Mouse (Mus musculus) lung, postnatal 25 days (tissue): ENCODE measurements at regions not wholly inside any gene's neighbourhood (a gene's known extent, or its start where the extent isn't known, plus 50 kb on each side); places are given as distances from the start of the nearest gene placed in this dataset.

Experiments
- DNase-seq: peaks from one replicate; pipeline ENCODE4 v3.0.0; 2022; ENCODE audit warnings: low spot score

DNA sequence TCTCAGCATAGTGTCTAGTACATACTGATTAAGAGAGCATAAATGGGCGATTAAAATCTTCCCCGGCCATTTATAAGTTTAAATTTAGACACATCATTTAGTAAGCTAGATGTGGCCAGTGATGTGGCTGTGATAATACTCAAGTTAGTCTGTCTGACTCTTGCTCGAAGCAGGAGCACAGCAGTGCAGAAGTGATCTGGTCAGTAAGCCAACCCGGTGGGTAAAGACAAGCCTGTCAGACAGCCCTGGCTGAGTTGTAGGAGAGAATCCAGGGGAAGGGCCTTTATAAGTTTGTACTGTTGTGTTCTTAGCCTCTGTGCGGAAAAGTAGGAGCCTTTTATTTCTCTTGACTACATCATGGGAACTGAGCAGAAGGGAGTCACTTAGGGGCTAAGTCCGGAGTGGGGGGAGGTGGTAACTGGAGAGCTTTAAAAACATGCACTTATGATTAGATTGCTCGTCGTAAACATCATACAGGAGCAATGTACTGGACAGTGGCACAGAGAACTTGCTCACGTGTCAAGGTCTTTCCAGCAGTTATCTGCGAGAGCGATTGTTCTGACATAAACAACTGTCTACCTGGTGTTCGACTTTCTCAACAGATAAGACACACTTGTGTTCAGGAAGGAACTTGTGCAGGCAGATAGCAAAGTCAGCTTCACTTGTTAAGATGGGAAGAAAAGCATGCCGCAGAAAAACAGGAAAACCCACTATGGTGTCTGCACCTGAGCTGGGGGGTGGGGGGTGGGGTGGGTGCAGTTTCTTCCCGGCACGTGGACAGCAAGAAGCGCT is 122.5 kb upstream of the Zeb2 start:
- DNase-seq, result peak; percentile 8

DNA sequence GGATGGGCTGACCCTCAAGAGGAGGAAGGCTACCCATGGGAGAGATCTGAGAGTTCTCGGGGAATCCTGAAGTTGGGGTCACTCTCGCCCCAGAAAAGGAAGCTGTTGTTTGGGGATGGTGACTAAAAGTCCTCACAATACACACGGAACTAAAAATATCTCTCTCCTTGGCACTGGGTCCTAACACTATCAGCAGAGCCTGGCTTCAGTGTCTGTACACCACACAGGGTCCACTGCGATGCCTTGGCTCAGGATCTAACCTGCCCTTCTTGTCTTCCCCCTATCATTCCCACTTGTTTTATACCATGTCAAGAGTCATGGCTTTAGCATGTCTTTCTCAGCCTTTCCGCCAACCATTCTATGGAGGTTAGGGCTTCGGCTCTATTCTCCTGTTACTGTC is 121.8 kb upstream of the Zeb2 start:
- no peak for DNase-seq

DNA sequence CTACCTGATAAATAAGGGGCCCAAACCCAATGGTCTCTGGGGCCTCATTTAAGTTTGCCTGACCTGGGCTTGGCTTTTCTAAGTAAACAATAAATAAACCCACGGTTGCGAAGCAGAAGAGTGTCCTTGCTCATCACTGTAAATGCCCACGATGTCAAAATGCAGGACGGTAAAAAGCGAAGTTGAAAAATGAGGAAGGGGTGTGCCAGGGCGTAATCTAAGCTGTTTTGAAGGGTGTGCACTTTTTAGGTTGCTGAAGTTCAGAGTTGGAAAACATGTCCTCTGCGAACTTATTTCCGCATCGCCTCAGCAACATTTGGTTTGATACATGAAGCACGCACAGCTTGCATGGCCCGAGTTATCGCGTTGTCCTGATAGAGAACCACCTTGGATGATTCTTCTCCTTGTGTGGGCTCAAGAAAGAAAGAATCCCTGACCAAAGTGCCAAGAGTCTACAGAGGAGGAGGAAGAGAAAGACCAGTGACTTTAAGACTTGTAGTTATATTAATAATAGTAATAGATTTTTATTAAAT is 119.0 kb upstream of the Zeb2 start:
- peak; percentile 42 for DNase-seq

DNA sequence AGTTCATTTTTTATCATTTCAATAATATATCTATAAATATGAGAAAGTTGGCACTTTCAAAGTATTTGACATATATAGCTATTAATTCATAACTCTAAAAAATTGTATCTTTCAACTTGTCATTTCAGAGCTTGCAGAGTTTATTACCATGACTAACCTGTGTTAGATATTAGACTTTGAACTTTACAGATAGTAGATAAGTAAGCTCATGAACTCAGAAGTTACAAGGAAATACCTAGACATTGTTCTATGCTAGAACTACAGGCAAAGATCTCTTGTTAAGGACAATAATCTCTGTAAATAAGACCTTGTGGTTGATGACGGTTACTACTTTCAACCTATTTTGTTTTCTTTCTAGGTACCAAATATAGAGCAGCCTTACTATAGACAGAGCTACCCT is 117.0 kb upstream of the Zeb2 start:
- DNase-seq, result no peak

DNA sequence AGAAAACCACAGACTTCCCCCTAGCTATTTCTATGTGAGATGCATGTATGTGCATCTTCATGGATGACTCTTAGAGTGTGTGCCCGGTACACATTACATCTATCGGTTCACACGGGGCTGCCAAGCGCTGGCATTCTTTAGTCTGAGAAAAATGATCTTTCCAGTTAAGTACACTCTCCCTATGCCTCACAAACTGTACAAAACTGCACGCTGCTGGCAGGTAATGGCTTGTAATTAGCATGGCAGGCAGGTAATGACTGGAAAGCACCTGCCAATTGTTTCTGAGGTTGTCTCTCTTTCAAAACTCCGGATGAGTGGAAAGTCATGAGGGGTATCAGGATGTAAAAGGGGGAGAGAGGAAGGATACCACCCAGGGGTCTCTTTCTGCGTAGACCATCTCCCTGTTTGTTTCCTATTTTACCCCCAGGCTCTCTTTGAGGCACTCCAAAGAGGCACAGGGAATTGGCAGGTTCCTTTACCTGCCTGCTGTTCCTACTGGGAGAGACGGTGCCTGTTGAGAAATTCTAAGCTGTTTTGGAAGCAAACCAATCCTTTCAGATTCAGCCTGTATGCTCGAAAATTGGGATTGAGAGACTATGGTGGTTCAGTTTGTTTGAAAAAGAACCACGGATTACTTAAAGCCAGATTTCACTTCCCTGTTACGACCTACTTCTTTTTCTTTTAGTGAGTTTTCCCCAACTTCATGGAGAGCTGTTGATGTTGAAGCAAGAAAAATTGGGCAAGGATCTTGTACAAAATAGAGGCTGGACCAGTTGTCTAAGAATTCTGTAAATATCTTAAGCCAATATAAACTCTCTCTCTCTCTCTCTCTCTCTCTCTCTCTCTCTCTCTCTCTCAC is 113.4 kb upstream of the Zeb2 start:
- DNase-seq, result no peak

DNA sequence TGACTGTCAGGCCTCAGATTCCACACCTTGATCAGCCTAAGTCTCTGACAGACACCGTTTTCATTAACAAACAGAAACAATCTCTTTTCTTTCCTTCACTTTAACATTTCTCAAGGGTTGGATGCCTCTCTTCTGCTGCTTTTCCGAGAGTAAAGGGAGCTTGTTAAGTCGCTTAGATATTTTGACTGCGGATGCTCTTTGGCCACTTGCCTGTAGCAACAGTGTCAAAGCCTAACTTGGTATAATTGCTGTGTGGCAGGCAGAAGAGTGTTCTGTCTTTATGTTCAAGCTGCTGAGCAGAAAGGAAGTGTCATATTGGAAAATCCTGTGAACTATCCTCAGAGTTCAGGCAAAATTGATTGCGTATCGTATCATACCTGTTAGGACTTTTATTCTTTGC is 112.3 kb upstream of the Zeb2 start:
- DNase-seq, result no peak

DNA sequence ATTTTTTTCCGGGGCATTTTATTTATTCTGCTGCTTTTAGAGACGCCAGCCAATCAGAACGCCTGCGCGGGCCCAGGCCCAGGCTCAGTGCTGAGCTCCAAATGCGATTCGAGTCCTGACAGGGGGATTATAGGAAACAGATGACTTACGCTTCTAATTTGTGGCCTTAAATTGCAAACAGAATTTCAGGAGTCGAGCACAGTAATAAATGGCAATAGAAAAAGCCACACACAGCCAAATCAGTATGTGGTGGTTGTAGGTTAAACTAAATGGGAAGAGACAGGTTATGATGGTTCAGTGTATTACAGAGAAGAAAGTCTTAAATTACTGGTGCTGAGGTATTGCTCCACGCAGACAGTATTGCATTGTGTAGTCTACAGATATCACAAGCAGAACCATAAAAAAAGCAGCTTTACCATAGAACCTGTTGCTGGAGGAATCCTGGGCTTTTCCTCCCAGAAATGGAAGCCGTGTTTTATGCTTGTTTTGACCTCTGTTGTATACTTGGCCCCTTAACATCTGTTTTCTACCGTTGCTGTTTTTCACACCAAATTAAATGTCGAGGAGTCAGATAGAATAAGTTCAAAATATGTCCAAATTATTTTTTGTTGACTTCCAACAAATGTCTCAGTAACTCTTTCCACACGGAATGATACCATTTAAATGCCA is 110.2 kb upstream of the Zeb2 start:
- no peak for DNase-seq

DNA sequence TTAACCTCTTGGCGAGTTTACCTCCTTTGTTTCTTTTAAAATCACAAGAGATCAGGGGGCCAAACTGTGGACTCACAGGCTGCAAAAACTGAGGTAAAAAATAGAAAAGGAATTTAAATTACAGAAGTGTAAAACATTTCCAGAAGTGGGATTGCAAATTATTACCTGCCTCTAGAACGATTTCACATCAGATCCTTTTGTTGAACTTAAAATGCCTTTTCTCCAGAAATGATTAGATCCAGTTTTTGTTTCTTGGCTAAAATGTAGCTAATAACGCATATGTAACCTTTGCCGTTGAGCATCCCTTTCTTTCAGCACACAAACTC is 108.8 kb upstream of the Zeb2 start:
- no peak for DNase-seq

DNA sequence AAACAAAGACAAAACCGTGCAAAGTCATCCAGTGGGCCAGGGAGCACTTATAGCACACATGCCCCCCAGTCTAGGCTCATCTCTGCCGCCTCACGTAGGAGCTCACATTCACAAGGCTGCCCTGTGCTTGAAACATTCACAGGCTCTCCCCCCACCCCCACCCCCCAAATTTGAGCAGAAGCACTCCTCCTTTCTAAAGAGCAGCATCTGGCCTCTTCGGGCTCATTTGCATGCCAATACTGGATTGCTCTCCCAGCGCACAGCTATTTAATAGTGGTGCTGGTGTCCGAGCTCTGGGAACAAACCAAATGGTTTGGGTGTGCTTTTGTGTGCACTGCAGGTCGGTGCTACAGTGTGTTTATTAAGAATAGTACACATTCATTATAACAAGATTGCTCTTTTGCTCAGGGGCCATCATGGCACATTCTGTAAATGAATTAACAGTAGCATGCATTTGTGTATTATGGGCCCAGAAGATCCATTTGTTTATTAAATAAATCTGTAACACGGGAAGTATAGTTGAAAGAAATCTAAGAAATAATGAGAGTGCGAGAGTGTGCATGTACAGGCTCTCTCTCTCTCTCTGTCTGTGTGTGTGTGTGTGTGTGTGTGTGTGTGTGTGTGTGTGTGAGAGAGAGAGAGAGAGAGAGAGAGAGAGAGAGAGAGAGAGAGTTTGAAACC is 108.3 kb upstream of the Zeb2 start:
- no peak for DNase-seq

DNA sequence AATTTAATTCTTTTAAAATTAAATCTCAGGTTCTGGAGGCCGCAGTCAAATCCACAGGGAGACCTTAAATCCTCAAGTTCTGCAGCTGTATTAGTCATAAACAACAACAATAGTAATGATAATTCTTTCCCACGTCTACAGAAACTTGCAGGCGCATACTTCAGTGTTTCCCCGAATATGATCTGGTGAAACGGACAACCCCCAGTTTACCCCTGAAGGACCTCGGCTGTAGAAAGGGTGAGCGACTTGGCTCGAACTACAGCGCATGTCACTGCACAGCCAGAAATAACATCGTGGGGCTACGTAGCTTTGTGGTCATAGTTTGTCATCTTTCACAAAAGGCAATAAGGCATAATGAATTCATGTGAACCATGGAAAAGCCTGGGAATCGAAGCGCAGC is 105.0 kb upstream of the Zeb2 start:
- no peak for DNase-seq

DNA sequence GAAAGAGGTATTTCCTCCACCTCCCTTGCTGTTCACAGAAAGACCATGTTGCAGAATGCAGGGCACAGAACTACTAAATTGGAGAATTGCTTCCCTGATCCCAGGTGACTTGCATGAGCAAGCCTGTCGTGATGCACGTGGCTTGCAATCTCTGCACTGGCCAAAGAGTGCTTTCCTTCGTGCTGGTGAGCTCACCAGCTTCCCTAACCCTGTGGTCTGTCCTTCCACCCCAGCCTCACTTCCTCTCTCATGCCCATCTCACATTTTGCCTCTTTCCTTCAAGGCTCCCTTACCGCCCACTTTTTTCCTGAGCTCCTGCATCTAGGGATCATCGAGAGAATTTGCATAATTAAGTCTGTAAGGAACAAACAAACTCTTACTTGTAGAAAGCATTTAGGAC is 102.7 kb upstream of the Zeb2 start:
- DNase-seq, result no peak

DNA sequence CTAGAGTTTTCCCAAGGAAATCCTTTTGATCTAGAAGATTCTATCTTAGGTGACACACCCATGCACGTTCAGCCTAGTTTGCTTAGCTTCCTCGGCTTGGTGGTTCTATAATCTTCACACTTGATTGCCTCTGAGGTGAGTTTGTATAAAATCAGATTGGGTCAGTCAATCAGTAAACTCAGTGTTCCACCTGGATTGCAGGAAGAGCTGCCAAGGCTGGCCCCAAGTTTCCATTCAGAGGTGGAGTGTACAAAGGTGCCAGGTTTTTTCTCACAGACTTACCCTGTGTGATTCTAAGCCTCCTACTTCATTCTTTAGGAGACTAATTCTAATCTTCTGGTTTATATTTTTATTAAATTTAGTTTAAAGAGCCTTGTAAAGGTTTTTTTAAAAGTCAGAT is 95.6 kb upstream of the Zeb2 start:
- DNase-seq, result no peak

DNA sequence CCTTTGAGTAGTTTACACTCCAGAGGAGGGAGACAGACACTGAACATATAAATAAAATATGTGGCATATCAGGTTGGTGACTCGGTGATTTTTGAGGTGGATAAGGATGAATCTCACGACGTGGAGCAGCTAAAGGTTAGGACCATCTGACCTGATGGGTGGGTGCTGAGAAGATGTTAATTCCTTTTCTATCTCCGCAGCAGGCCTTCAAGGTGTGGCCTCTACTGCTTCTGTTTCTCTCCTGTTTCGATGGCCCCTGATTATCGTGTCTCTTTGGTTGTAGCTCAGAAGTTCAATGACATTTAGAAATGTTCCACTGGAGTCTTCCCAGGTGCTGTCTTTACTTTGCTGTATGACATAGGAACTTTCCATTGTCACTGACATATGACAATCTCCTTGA is 91.3 kb upstream of the Zeb2 start:
- no peak for DNase-seq

DNA sequence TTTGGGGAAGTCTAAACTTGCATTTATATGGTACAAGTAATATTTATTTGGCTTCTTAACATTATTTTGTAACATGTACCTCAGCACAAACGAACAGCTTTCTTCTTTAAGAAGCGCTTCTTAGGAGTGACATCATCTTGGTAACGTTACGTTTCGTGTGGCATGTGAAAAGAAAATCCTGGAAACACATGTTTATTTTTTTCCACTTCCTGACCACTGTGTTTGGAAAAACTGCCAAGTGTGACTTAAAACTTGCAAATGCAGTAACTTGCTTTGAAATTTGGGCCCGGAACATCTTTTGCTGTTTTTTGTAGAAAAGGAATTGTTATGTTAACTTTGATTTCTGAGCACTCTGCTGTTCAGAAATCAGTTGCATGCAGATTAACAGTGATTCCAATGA is 88.6 kb upstream of the Zeb2 start:
- peak; percentile 11 for DNase-seq

DNA sequence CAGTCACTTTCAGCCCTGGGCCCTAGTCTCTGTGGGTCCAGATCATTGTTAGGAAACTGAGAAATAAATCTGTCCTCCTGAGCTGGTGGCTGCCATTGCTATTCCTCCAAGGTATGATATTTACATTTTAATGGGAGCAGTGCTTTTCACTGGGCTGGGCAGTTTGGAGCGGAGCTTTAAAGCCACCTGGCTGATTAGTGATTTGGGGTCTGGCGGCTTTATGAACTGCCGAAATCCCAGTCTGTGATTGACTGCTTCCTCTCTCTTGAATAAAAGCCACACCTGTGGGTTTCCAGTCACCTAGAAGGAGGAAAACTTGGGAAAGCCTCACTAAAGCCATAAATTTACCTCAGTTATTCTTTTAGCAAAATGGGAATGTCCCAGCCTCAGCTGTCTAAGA is 88.0 kb upstream of the Zeb2 start:
- no peak for DNase-seq

DNA sequence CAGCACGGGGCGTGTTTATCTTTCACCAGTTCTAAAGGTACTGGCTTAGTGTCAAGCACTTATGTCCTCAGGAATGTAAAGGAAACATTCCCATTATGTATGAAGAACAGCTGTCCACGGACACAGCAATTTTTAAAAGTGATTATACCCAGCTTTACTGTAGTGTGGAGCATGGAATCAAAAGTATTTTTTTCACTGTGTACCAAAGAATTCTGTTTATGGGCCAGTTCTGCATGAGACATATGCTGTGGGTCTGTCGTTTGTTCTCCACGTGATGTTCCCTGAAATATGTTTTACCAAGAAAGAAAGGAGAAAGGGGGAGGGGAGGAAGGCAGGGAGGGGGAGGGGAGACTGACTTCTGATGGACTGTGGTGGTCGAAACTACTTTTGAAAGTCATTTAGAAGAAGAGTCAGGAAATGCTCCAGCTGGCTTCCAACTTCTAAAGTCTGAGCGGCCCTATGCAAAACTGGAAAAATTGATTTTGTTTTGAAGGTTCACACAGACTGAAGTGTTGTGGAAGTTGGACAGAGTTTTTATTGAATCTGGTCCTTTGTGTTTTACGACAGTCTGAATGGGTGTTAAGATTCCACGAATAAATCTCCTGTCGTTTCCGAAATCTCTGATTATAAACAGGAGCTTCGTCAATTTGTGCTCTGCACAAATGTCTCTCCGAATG is 80.9 kb upstream of the Zeb2 start:
- no peak for DNase-seq

DNA sequence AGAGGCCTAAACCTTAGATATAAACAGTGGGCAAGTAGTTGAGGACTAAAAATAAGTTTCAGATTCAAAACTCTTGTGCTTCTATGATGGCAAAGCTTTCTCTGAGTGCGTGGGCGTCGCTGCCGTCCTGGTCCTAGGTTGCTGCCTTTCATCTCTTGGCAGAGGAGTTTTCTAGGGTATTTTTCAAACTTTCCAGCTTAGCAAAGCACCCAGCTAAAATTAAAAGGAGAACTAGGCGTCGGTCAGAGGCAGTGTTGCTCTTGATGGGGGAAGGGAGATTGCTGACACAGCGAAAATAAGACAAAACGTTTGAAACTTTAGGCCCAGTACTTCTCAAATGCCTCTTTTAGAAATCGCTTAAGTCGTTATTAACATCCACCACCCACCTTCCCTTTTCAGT is 80.1 kb upstream of the Zeb2 start:
- DNase-seq, result peak; percentile 30

DNA sequence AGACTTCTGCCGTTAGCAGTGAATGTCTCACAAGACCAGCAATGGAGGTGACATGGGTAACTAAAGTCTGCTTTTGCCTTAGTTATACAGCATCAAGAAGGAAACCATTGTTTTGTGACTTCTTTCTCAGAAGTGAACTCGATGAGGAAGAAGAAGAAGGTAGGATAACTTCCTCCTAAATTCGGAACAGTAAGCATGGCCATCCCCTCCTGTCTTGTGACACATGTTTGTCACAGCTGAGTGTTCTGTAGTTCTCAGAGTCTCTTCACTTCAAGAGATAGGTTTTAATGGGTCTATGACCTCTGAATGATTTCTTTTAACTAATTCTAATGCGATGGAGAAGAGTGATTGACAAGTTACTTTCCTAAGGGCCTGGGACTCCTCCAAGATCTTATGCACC is 79.3 kb upstream of the Zeb2 start:
- DNase-seq, result no peak

DNA sequence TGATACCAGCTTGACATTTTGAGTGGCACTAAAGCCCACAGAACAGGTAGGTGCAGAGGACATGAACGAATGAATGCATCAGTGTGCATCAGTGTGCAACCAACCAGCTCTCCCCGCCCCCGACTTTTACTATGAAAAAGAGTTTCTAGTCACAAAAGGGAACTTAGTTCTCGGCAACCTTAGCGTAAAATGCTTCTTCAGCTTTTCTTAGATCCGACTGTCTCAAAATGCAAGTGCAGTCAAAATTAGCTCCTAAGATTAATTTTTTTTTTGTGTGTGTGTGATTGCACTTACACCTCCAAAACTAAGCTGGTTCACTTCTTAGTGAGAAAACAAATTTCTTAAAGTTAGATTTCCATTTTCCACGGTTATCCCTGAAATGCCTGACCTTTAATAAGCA is 77.1 kb upstream of the Zeb2 start:
- DNase-seq, result peak; percentile 9

DNA sequence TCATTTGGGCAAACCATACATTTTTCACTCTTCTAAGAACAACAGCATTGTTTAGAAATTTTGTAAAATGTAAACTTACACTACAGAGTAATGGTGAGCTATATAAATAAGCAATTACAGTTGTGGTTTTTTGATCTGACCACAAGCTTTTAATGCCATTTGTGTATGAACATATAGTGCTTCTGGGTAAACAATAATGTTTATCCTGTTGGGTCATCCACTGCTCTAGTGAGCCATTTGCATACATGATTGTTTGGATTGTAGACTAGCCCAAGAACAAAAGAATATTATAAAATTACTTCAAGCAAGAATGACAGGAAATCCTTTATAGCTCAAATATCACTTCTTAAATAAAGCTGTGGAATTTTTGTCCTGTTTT is 68.4 kb upstream of the Zeb2 start:
- DNase-seq, result no peak

DNA sequence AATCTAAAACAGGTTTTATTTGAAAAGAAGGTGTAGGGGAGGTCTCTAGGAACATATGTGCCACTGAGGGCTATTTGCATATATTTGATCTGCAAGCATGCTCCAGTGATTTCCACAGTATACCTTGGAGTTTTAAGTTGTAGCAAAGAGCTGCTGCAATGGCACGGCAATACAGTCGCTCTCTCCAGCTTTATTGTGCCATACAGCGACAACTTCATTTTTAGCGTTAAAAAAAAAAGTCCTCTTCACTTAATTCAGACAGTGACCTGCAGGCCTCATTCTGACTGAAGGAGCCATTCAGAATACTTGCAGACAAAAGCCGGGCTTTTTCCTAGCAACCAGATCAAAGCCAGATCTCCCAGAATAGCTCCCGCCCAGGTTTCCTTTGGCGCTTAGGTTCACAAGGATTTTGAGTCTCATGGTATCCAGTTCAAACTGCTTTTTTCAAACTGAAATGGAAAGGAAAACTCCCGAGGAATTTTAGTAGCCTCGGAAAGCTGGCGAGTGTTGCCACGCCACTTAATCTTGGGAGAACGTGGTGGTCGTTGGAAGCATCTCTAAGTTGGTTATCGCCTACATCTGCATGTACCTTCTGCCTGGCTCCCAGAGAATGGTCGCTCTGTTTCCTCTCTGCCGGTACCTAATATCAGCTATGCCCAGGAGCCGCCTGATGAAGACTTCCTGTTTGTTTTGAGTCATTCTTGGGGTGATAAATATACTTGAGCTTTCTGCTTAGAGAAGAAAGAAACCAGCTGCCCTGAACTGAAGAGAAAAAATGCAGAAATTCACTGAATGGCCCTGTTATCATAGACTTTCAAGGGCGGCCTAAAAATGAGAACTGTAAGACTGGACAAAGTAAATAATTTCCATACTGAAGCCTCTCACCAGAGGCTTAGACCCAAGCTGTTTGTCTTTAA is 67.8 kb upstream of the Zeb2 start:
- DNase-seq, result peak; percentile 43
